Mouse (Mus musculus) thymus, postnatal 36 days (tissue): ENCODE measurements around the gene B9d1.

Source experiments
- DNase-seq, 2 experiments: peaks; one replicate each; pipeline ENCODE4 v3.0.0; 2022; ENCODE audit warnings: mixed read lengths in 2 of 2

B9d1 gene

GRCm38 (mm10) chr11:61489874-61490273 is 15.1 kb upstream of the B9d1 start:
- DNase-seq: no peak

GRCm38 (mm10) chr11:61490944-61491520 is 13.9 kb upstream of the B9d1 start:
- DNase-seq: no peak

DNA sequence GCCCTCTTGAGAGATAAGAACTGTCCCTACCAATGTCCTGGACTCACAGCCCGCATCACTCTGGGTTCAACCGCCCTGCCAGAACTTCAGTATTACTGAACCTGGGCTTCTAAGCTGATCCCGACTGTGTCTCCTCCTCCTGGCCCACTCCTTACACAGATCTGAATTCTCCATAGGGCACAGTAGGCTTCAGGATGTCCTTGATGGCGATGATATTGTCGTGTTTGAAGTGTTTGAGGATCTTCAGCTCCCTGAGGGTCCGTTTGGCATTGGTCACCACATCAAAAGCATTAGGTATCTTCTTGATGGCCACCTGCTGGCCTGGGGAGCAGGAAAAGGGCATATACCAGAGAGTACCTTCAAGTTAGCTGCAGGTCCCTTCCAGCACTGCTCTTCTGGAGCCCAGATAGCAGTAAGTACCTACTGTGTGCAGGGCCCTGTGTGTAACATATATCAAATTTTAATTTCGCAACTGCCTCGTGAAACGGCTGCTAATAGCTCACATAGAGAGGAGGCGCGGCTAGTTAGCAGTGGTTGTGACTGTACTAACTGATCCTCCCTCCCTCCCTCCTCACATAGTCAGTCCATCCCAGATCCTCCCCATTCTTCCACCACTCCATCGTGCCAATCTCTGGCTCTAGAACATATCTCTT is 12.1 kb upstream of the B9d1 start:
- no peak for DNase-seq

DNA sequence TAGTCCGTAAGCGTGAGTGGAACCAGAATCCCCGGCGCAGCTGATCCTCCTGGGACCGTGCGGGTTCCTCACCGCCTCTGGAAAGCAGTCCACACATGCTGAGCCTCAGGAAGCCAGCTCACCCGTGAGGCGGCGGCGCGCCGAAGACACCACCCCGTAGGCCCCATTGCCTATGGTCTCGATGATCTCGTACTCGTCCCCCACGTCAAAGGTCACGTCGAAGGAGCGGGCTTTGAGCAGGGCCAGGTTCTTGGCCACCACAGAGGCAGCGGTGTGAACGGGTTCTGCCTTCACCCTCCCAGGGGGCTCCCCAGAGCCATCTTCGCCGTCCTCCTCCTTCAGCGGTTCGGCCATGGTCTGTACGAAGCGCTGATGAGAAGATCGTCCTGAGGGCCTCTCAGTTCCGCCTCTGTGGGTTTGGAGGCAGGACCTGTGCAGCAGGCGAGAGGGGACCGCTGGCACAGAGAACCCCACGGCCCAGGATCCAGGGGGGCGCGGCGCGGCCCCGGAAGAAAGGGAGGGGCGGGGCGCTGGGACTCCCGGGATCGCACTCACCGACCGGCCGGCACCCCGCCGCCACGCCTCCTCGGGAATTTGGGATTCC is 11.3 kb upstream of the B9d1 start:
- DNase-seq: no peak

DNA sequence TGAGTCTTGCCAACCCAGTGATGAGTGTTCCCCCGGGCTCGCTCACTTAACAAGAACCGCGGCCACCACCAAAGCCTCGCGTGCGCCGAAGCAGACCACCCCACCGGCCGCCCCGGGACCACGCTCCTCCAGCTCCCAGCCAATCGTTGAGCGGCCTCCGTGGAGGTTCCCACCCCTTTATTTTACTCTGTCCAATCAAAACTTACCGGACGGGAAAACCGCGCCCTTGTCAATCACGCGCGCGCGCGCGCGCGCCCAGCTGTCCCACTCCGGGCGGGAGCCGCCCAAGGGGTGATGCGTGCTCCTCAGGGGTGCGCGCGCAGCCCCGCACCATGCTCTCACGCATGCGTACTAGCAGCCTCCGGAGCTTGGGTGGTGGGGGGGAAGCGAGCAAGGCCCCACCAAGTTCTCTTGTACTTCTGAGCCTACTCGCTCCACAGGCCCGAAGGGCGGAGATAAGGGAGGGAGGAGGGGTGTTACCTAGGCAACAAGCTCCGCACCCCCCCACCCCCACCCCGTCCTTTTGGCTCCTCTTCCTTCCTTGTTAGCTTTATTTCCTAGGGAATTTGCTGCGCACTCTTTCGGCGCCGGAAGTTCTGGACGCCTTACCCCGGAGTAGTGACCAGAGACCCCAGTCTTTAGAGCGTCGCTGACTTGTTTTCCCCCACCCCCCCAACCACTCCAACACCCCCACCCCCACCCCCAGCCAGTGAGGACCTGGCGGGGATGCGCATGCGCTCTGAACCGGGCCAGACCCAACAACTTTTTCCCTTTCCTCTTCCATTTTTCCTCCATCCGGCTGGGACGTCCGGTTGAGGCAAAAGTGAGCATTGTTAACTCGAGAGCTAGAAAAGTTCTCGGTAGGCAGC is 10.6 kb upstream of the B9d1 start, which contains the start of gene Mapk7:
Gene Mapk7 (minus strand): TSS at position 278 of the 869 bp plus-strand sequence.
- DNase-seq: peak; percentile 96 to 97

DNA sequence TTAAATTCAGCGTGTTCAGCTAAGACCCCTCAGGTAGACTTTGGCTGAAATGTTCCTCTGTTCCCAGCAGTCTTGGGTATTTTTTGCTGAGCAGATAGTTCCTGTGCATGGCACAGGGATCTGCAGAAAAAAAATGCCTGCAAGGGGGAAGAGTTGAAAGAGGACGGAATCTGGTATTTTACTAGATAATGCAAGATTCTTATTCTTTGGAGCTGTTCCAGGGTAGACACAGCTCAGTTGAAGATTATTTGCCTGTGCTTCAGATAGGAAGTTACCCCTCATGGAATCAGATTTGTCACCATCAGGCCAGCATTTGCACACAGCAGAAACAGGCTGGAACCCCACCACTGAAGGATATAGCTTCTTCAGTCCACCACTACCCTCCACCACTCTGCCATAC is 9.4 kb upstream of the B9d1 start:
- no peak for DNase-seq

DNA sequence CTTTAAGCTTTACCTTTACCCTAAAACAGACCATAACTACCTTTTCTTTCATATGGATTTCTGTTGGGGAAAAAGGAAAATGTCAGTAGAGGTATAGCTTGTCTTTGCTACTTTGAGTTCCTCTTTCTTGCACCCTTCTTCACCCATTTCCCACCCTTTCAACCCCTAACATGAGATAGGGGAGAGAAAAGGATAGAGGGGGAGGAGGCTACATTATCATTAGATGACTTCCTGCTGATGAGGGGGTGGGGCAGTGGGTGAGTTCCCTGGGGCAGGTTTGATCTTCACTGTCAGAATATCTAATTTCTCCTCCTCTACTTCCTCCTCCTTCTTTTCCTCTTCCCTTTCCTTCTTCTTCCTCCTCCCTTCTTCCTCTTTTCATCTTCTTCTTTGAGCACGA is 7.5 kb upstream of the B9d1 start:
- DNase-seq: no peak

DNA sequence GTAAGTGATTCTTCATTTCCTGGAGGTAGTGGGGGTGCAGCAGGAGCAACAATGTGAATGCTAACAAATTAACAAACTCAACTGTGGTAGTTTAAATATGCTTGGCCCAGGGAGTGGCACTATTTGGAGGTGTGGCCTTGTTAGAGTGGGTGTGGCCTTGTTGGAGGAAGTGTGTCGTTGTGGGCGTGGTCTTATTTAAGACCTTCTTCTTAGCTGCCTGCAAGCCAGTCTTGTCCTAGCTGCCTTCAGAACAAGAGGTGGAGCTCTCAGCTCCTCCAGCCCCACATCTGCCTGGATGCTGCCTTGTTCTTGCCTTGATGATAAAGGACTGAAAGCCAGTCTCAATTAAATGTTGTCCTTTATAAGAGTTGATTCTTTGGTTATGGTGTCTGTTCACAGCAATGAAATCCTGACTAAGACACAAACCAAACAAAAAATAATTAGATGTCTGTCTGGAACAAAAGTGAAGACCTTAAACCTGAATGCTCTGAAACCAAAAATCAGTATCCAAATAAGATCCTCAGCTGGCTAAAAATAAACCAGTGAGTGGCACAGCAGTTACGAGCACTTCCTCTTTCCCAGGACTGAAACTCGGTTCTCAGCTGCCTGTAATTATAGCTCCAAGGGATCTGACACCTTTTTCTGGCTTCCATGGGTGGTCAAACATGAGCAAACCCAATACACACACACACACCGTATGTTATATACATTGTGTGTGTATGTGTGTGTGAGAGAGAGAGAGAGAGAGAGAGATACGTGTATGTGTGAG is 6.0 kb upstream of the B9d1 start:
- DNase-seq: no peak

DNA sequence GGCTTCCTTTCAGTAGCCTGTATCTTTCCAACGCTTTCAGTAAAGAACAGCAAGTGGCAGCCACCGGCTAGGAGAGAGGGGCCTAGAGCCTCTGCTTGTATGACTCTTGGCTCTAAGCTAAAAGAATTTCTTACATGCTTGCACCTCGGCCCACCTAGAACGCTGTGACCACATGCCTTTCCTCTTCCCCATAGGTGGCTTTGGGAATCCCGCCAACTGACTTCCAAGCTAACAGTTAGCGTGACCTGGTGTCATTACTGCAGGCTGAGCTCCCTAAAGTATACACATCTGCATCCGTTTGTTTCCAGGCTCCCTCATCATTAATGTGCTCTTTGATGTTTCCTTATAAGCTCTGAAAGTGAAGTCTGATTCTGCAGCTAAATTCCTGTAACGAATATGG is 1.0 kb upstream of the B9d1 start:
- no peak for DNase-seq

DNA sequence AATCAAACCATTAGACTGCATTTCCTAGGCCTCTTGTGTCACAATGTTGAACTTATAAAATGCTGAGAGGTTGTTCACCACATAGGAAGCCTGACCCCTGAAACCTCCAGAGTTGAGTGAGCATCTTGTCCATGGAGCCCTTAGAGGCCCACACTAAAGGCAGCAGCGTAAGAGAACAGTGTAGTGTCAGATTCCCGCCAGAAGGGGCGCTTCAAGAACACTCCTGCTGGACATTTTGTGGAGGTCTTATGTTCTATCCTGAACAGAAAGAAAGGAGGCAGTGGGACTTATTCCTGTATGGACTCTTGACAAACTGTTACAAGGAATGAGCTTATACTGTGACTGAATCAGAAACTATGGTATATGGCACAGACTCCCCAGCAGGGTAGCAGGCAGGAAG is 10.0 kb downstream of the B9d1 start:
- peak; percentile 13 to 19 for DNase-seq

GRCm38 (mm10) chr11:61517971-61518370 is 13.0 kb downstream of the B9d1 start:
- no peak for DNase-seq

DNA sequence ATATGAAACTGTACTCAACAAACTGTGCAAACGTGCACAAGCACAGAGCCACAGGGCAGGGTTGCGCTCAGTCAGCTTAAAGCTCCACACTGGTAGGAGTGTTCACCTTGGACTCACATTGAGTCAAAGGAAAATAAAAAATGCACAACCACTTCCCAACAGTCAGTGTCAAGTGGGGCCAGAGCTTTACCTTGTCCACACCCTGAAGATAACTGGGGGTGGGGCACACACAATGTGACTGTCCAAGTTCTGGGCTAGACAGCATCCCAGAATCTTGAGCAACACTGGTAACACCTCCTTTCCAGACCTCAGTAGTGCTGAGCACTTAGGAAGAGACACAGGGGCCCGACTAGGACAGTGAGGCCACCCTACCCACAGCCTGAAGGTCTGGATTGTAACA is 13.9 kb downstream of the B9d1 start:
- DNase-seq: no peak

DNA sequence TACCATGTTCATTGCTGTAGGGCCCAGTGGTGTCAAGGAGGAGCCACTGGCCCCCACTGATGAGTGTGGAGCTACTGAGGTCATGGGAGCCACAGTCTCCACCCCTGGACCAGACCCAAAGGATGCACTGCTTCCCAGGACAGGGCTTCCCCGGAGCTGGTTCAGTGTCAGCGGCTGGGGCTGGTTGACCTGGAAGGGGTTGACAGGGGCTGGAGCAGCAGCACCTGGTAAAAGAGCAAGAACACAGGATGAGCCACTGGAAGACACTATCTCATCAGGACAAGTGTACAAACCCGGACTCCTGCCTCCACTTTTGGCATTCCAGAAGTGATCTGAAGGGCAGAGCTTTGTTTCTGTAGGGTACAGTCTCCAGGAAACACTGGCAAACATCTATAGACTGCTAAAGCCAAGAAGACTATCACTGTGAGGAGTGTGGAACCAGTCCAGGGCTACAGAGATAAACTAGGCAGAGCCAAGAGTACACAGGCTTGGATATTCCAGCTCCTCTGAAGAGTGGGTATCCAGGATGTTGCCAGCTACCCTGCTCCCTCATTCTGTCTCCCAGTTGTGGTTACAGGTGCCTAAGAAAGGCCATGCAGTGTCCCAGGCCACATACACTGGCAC is 14.7 kb downstream of the B9d1 start:
- no peak for DNase-seq

GRCm38 (mm10) chr11:61526872-61527271 is 21.9 kb downstream of the B9d1 start:
- DNase-seq: no peak

DNA sequence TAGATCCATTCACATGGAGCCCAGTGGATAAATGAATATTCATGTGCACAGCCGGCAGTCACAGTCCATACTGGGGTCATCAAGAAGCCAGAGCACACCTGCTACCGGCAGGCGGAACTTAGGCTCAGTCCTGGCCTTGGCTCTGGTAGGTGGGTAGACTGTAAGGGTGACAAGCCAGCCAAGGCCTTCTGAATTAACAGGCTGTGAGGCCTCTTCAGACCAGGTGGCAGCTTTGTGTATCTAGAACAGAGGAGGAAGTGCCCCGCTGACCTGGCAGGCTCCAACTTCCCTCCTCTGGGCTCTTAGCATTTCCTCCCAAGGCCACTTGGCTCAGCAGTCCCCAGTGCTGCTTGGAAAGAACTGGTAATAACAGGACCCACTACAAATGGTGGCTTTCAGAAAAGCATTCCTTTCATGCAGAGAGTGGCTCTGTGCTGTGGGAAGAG is 24.3 kb downstream of the B9d1 start:
- no peak for DNase-seq

- DNase-seq: no peak
These were observed 27.9 kb downstream of the B9d1 start for GRCm38 (mm10) chr11:61532820-61533219.

DNA sequence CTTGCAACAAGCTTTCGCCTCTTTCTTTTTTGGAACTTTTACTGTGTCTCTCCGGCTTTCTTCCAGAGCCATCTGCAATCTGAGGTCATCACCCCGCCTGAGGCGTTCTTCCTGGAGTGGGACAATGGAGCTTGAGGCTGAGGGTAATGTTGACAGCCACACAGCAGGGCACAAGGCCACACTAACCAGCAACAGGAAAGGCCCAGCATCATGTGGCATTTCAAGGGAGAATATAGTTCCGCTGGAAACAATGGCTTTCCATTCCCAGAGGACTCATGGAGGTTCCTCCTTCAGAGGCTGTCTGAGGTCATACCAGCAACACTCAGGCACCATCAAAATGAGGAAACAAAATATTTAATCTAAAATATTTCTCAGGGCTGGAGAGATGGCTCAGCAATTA is 28.6 kb downstream of the B9d1 start:
- DNase-seq: no peak

DNA sequence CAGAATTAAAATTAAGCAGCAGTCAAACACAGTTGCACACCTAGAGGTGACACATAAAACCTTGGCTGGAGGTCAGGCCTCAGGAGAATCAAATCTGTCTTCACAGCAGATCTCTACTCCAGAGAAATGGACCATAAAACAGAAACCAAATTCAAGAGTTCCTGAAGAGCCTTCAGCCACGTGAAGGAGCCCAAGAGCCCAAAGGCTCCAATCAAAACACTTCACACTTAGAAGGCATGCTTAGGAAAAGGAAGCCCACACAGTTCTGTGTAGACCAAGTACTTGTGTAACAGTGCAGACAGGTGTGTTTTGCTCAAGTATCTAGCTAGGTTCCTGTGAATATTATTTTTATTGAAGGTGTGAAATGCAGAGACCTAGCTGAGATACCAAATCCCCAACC is 30.6 kb downstream of the B9d1 start:
- DNase-seq: no peak

DNA sequence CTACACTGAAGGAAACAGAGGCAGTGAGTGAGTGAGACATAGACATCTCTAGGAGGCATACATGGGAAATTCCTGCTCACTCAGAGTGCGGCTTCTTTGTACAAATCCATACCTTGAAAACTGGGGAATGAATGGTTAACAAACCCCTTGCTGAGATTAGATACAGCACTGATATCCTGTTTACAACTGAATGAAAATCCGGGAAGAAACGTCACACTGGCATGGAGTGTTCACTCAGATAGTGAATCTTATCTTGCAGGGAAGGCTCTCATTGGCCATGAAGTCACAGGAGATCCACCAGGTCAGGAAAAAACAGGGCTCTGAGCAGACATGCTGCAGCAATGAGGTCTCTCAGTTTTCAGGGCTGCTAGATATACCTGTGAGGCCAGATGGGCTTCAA is 32.0 kb downstream of the B9d1 start:
- DNase-seq: no peak

DNA sequence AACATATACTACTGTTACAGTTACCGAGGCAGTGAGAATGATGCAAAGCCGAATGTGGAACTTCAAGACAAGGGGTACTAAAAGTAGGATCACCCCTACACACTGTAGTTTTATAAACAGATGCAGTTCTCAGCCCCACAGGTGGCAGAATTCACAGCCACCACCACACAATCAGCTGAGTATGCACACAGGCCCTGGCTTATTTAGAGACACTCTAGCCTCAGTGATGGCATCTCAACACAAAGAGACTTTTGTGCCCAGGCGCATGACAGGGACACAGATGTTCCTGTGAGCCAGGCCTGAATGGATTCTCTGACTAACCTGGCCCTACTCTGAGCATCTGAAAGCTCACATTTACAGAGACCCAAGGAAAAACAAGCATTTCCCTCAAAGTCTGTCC is 32.4 kb downstream of the B9d1 start:
- DNase-seq: no peak

DNA sequence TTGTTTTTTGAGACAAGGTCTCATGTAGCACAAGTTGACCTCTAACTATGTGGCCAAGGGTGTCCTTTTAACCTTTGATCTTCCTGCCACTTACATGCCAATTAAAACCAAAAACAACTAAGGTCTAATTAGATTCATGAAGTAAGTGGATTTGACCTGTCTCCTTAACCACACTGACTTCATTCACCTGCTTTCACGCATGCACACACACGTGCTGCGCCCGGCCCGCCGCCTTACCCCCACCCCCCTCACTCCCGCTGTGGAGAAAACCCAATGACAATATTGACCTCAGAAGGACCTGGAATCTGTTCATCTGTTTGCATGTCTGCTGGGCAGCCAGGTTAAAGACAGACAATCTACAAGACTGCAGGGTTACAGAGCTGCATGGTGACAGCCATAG is 35.7 kb downstream of the B9d1 start:
- no peak for DNase-seq

GRCm38 (mm10) chr11:61541106-61541505 is 36.2 kb downstream of the B9d1 start:
- no peak for DNase-seq
